Mouse (Mus musculus) embryonic fibroblast, embryonic 13.5 days (primary cell): ENCODE data around the gene Morf4l1.

ENCODE experiments used
- CTCF ChIP-seq: IDR thresholded peaks from 2 replicates; pipeline ENCODE4 v1.5.1; 2011; ENCODE audit warnings: mild to moderate bottlenecking, control low read depth, low read length, moderate library complexity, borderline replicate concordance; ENCODE audit not compliant: insufficient read depth
- POLR2A ChIP-seq: IDR thresholded peaks from 2 replicates; pipeline ENCODE4 v1.6.1; 2011; ENCODE audit warnings: low read depth, mild to moderate bottlenecking, control low read depth, low read length, moderate library complexity

DNA sequence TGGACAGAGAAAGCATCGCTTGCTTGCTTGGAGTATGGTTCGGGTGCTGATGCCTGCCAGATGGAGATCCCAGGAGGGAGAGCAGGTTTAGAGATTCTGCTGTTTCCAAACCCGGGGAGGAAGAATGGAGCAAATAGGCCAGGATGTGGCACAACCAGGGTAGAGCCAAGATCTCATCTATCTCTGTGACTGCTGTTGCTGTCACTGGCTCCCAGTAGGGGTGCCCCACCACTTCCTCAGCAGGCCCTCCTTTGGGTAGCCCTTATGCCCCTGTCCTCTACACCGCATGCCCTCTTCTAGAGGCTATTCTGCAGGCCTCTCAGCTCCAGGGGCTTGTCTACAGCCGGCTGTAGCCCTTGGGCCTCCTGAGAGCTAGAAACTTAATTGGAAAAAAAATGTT, 38.4 kb downstream of the Morf4l1 start:
- TF ChIP-seq CTCF (no peak), POLR2A (no peak)
